Mouse (Mus musculus) brain, adult 10 weeks (tissue): ENCODE results near the gene Gm3448. TPM values are rescaled to one million over a fixed set of nuclear protein-coding genes. Genes with fewer than 3 reads are reported as not detected.

Experiments used
- polyA plus RNA-seq: library from polyadenylated mRNA; stranded (reverse); fragments of 350-450 nt; fragmentation: Illumina TruSeq; extraction: RNeasy Lipid Tissue Mini Kit (QIAGEN cat#74804); gene quantifications from one replicate; pipeline ENCODE4 v1.2.3, GENCODE M21; 2015; ENCODE audit warnings: low read depth, low replicate concordance

Gm3448 gene
- polyA plus RNA-seq = 1.9 TPM

DNA sequence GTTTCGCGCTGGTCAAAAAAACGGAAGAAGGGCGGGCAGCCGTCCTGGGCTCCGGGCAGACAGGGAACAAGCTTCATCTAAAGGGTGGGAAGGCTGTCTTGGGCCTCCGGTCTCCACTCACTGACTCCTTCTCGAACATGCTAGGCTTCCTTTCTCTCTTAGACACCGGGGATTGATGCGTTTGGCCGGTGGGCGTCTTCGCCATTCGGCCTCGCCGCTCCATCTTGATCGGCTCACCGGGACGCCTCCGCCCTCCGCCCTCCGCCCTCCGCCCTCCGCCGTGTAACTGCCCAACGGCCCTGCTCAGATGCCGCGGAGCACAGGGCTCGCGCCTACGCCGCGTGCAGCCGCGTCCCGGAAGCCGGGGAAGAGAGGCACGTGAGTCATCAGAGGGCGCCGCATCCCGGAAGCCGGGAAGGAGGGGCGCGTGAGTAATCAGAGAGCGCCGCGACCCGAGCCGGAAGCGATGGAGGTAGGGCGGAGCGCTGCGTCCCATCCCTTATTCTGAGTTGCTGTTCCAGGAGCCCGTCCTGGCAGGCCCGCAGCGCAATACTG lies at the start of gene Gm3448, which contains the start of the genes Ermard and Tcte3:
TSS of gene Gm3448 (minus strand) at position 363 of the 555 bp plus-strand sequence.
TSS of gene Ermard (plus strand) at position 34 of the 555 bp plus-strand sequence.
TSS of gene Tcte3 (minus strand) at position 314 of the 555 bp plus-strand sequence.

DNA sequence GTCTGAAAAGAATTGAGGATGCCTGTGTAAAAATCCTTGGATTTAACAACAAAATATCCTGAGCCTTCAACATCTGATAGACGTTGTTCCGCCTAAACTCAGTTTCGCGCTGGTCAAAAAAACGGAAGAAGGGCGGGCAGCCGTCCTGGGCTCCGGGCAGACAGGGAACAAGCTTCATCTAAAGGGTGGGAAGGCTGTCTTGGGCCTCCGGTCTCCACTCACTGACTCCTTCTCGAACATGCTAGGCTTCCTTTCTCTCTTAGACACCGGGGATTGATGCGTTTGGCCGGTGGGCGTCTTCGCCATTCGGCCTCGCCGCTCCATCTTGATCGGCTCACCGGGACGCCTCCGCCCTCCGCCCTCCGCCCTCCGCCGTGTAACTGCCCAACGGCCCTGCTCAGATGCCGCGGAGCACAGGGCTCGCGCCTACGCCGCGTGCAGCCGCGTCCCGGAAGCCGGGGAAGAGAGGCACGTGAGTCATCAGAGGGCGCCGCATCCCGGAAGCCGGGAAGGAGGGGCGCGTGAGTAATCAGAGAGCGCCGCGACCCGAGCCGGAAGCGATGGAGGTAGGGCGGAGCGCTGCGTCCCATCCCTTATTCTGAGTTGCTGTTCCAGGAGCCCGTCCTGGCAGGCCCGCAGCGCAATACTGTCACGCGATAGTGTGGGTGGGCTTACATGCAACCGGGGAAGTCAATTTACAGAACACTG lies 31.5 kb downstream of the Gm3448 start, which contains the start of gene Gm3435:
TSS of gene Gm3435 (plus strand) at position 471 of the 708 bp plus-strand sequence.

DNA sequence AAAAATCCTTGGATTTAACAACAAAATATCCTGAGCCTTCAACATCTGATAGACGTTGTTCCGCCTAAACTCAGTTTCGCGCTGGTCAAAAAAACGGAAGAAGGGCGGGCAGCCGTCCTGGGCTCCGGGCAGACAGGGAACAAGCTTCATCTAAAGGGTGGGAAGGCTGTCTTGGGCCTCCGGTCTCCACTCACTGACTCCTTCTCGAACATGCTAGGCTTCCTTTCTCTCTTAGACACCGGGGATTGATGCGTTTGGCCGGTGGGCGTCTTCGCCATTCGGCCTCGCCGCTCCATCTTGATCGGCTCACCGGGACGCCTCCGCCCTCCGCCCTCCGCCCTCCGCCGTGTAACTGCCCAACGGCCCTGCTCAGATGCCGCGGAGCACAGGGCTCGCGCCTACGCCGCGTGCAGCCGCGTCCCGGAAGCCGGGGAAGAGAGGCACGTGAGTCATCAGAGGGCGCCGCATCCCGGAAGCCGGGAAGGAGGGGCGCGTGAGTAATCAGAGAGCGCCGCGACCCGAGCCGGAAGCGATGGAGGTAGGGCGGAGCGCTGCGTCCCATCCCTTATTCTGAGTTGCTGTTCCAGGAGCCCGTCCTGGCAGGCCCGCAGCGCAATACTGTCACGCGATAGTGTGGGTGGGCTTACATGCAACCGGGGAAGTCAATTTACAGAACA lies 62.8 kb downstream of the Gm3448 start, which contains the start of the genes 9030025P20Rik and Gm3417:
TSS of gene 9030025P20Rik (plus strand) at position 107 of the 677 bp plus-strand sequence.
TSS of gene Gm3417 (minus strand) at position 429 of the 677 bp plus-strand sequence.

DNA sequence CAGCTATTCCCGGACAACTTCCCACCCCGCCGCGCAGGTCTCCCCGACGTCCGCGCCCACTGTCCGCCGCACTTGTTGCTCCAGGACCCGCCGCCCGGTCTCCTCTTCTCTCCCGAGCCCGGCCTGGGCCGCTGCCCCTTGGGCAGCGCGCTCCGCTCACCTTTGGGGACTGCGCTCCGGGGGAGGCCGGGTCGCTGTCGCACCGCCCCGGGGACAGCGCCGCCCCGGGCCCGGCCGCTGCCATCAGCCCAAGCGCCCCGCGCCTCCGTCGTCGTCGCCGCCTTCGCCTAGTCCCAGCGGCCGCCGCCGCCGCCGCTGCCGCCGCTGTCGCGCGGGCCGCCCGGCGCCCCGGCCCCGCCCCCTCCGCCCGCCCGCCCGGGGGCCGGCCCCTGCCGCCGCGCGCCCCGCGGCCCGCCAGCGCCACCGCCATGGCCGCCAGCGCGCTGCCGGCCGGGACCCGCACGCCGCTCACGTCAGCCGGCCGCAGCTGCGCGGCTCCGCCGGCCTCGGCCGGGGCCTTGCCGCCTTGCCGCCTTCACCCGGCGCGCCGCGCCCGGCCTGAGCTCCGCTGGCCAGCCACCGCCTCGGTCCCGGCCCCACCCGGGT lies 80.3 kb downstream of the Gm3448 start, which contains the start of gene Phf10:
TSS of gene Phf10 (minus strand) at position 323 of the 606 bp plus-strand sequence.

Other genes starting within 250 kb of the Gm3448 start
- gene Wdr27, start 98.4 kb downstream of the Gm3448 start, polyA plus RNA-seq = 6.6 TPM
- gene 1600012H06Rik, start 98.4 kb downstream of the Gm3448 start, polyA plus RNA-seq = 21.6 TPM
- 48.7 TPM for gene Phf10, start 80.3 kb downstream of the Gm3448 start, polyA plus RNA-seq
- 6.1 TPM for gene 9030025P20Rik, start 63.1 kb downstream of the Gm3448 start, polyA plus RNA-seq
- not detected for gene Gm3417, start 62.7 kb downstream of the Gm3448 start, polyA plus RNA-seq
- gene Gm3435, start 31.4 kb downstream of the Gm3448 start, polyA plus RNA-seq = 4.3 TPM
- gene Ermard, start 329 bp downstream of the Gm3448 start, polyA plus RNA-seq = 42.5 TPM
- not detected for gene Tcte3, start within 50 bp of the Gm3448 start, polyA plus RNA-seq